Mouse (Mus musculus) forebrain, embryonic 10.5 days (tissue): ENCODE results near the gene Arf5. TPM values are rescaled to one million over a fixed set of nuclear protein-coding genes. Genes with fewer than 3 reads are reported as not detected.
A peak's percentile ranks its signal among the peaks of the same experiment; 100 is the strongest.

Experiments
- DNase-seq: peaks from one replicate; pipeline ENCODE4 v3.0.0-alpha.2; 2017; ENCODE audit warnings: low spot score; ENCODE audit errors: extremely low spot score
- H3K27ac ChIP-seq: fragments of 300-500 bp; sonication (generic); 2 replicates; pipeline ENCODE4 v1.5.1; 2016; ENCODE audit warnings: mild to moderate bottlenecking
- H3K27me3 ChIP-seq: fragments of 300-500 bp; sonication (generic); 2 replicates; pipeline ENCODE4 v1.6.1; 2016; ENCODE audit warnings: mild to moderate bottlenecking; ENCODE audit not compliant: poor library complexity, severe bottlenecking
- H3K36me3 ChIP-seq: fragments of 300-500 bp; sonication (generic); replicated peaks from 2 replicates; pipeline ENCODE4 v1.6.1; 2016; ENCODE audit warnings: mild to moderate bottlenecking, moderate library complexity
- H3K4me1 ChIP-seq: fragments of 300-500 bp; sonication (generic); 2 replicates; pipeline ENCODE4 v1.6.1; 2016
- H3K4me3 ChIP-seq: fragments of 300-500 bp; sonication (generic); 2 replicates; pipeline ENCODE4 v1.5.1; 2016; ENCODE audit warnings: mild to moderate bottlenecking, moderate library complexity
- H3K9me3 ChIP-seq: fragments of 300-500 bp; sonication (generic); 2 replicates; pipeline ENCODE4 v1.6.1; 2016; ENCODE audit warnings: mild to moderate bottlenecking, moderate library complexity
- WGBS: fragments of 180-500 bp; shearing (Covaris S2); methylation state at CpG from one replicate; pipeline ENCODE4 v1.1.7; 2016; 5-methylcytosine and 5-hydroxymethylcytosine counted together
- polyA plus RNA-seq: library from polyadenylated mRNA; unstranded; fragments of >200 nt; fragmentation: Nextera tagmentation; extraction: Ambion mirVana; gene quantifications from 2 replicates; pipeline ENCODE4 v1.2.1, GENCODE M21; 2016

Gene Arf5
- polyA plus RNA-seq, 1 experiment from 2014 or later: 269 TPM

GRCm38 (mm10) chr6:28419673-28420072, 3.7 kb upstream of the Arf5 start:
- Histone ChIP-seq H3K36me3 (peaks cover 49% of the 10 kb centered on the region), H3K4me3 (peak overlapping the region; percentile 90; the same call in 1 of the 2 replicates), H3K27ac (no peak overlapping the region), H3K9me3 (no peaks in the 10 kb centered on the region), H3K4me1 (peaks cover 38% of the 10 kb centered on the region), H3K27me3 (no peaks in the 10 kb centered on the region)
- 85% methylated on average over 2 of the region's 2 CpGs for WGBS
- DNase-seq: no peak

GRCm38 (mm10) chr6:28420361-28420760, 3.0 kb upstream of the Arf5 start:
- no peaks in the 10 kb centered on the region for H3K9me3 ChIP-seq
- peak overlapping the region; percentile 90 for H3K4me3 ChIP-seq
- H3K36me3 ChIP-seq: peaks cover 49% of the 10 kb centered on the region
- WGBS: 80% methylated on average over 17 of the region's 17 CpGs
- no peak overlapping the region for H3K27ac ChIP-seq
- peaks cover 43% of the 10 kb centered on the region for H3K4me1 ChIP-seq
- DNase-seq: no peak
- no peaks in the 10 kb centered on the region for H3K27me3 ChIP-seq

GRCm38 (mm10) chr6:28420865-28421264, 2.5 kb upstream of the Arf5 start:
- no peaks in the 10 kb centered on the region for H3K9me3 ChIP-seq
- 30% methylated on average over 13 of the region's 13 CpGs for WGBS
- H3K4me1 ChIP-seq: peaks cover 43% of the 10 kb centered on the region
- no peak for DNase-seq
- H3K36me3 ChIP-seq: peaks cover 49% of the 10 kb centered on the region
- no peaks in the 10 kb centered on the region for H3K27me3 ChIP-seq
- peak overlapping the region; percentile 90 for H3K4me3 ChIP-seq
- H3K27ac ChIP-seq: peak overlapping the region; percentile 82

GRCm38 (mm10) chr6:28421469-28422000, 1.8 kb upstream of the Arf5 start:
- H3K27ac ChIP-seq: peak overlapping the region; percentile 82
- peaks cover 49% of the 10 kb centered on the region for H3K36me3 ChIP-seq
- under 1% methylated on average over 27 of the region's 27 CpGs for WGBS

GRCm38 (mm10) chr6:28422651-28423290, 589 bp upstream of the Arf5 start:
- H3K36me3 ChIP-seq: peaks cover 43% of the 10 kb centered on the region
- WGBS: 76% methylated on average over 15 of the region's 15 CpGs
- peak overlapping the region; percentile 96; the same call in 1 of the 2 replicates for H3K27ac ChIP-seq
- peak overlapping the region; percentile 90; the same call in 1 of the 2 replicates for H3K4me3 ChIP-seq
- DNase-seq: no peak
- peaks cover 43% of the 10 kb centered on the region for H3K4me1 ChIP-seq
- no peaks in the 10 kb centered on the region for H3K9me3 ChIP-seq
- no peaks in the 10 kb centered on the region for H3K27me3 ChIP-seq

More at GRCm38 (mm10) chr6:28421469-28422000, 1.8 kb upstream of the Arf5 start:
- Histone ChIP-seq H3K4me1 (peaks cover 43% of the 10 kb centered on the region), H3K4me3 (peak overlapping the region; percentile 90), H3K9me3 (no peaks in the 10 kb centered on the region), H3K27me3 (no peaks in the 10 kb centered on the region)
- DNase-seq: peak; percentile 92

GRCm38 (mm10) chr6:28423767-28424695, 671 bp downstream of the Arf5 start:
- Histone ChIP-seq H3K4me3 (peak overlapping the region; percentile 90), H3K36me3 (peaks cover 31% of the 10 kb centered on the region), H3K27ac (peak overlapping the region; percentile 96), H3K4me1 (peaks cover 43% of the 10 kb centered on the region), H3K9me3 (no peaks in the 10 kb centered on the region), H3K27me3 (no peaks in the 10 kb centered on the region)
- 11% methylated on average over 45 of the region's 46 CpGs for WGBS
- peak; percentile 62 for DNase-seq

GRCm38 (mm10) chr6:28425019-28425418, 1.7 kb downstream of the Arf5 start:
- Histone ChIP-seq H3K9me3 (no peaks in the 10 kb centered on the region), H3K36me3 (peaks cover 26% of the 10 kb centered on the region), H3K4me3 (peak overlapping the region; percentile 90; the same call in 1 of the 2 replicates), H3K4me1 (peaks cover 37% of the 10 kb centered on the region), H3K27me3 (no peaks in the 10 kb centered on the region), H3K27ac (no peak overlapping the region)
- WGBS: 97% methylated on average over 6 of the region's 6 CpGs
- DNase-seq: no peak

GRCm38 (mm10) chr6:28427096-28427839, 3.9 kb downstream of the Arf5 start, which contains the start of gene Fscn3:
Gene Fscn3 (plus strand): TSS chr6:28427789.
- no peaks in the 10 kb centered on the region for H3K27me3 ChIP-seq
- no peak within 1 kb of the TSS for H3K4me3 ChIP-seq
- DNase-seq: no peak
- H3K36me3 ChIP-seq: peaks cover 26% of the 10 kb centered on the region
- WGBS: 79% methylated on average over 3 of the region's 3 CpGs
- H3K9me3 ChIP-seq: no peaks in the 10 kb centered on the region
- peaks cover 17% of the 10 kb centered on the region for H3K4me1 ChIP-seq
- no peak within 1 kb of the TSS for H3K27ac ChIP-seq

- H3K4me3 ChIP-seq: no peak within 1 kb of the TSS
- no peaks in the 10 kb centered on the region for H3K27me3 ChIP-seq
- H3K36me3 ChIP-seq: peaks cover 26% of the 10 kb centered on the region
- 92% methylated on average over 3 of the region's 3 CpGs for WGBS
- no peaks in the 10 kb centered on the region for H3K9me3 ChIP-seq
- DNase-seq: no peak
- H3K27ac ChIP-seq: no peak within 1 kb of the TSS
- peaks cover 13% of the 10 kb centered on the region for H3K4me1 ChIP-seq
Measured at GRCm38 (mm10) chr6:28428290-28428689, 4.9 kb downstream of the Arf5 start, which contains the start of gene Gcc1. Gene Gcc1 (minus strand): TSS chr6:28428390.

- H3K36me3 ChIP-seq: peaks cover 23% of the 10 kb centered on the region
- 92% methylated on average over 11 of the region's 11 CpGs for WGBS
- no peak for DNase-seq
Measured at GRCm38 (mm10) chr6:28429870-28430269, 6.5 kb downstream of the Arf5 start.

GRCm38 (mm10) chr6:28430795-28431537, 7.6 kb downstream of the Arf5 start:
- no peak overlapping the region for H3K27ac ChIP-seq
- 87% methylated on average over 10 of the region's 10 CpGs for WGBS
- H3K4me3 ChIP-seq: no peak overlapping the region
- no peaks in the 10 kb centered on the region for H3K9me3 ChIP-seq
- no peaks in the 10 kb centered on the region for H3K27me3 ChIP-seq
- H3K4me1 ChIP-seq: no peaks in the 10 kb centered on the region
- no peak for DNase-seq
- peaks cover 12% of the 10 kb centered on the region for H3K36me3 ChIP-seq

More at GRCm38 (mm10) chr6:28429870-28430269, 6.5 kb downstream of the Arf5 start:
- Histone ChIP-seq H3K9me3 (no peaks in the 10 kb centered on the region), H3K4me1 (peaks cover 3% of the 10 kb centered on the region), H3K4me3 (no peak overlapping the region), H3K27ac (no peak overlapping the region), H3K27me3 (no peaks in the 10 kb centered on the region)

GRCm38 (mm10) chr6:28431538-28431855, 8.1 kb downstream of the Arf5 start:
- H3K27me3 ChIP-seq: no peaks in the 10 kb centered on the region
- H3K9me3 ChIP-seq: no peaks in the 10 kb centered on the region
- H3K4me1 ChIP-seq: no peaks in the 10 kb centered on the region
- no peak for DNase-seq
- WGBS: 82% methylated on average over 6 of the region's 6 CpGs
- H3K4me3 ChIP-seq: no peak overlapping the region
- H3K36me3 ChIP-seq: peaks cover 7% of the 10 kb centered on the region
- H3K27ac ChIP-seq: no peak overlapping the region
